23 mouse cellular contexts compared by ENCODE assay signal in the genomic region with DNA sequence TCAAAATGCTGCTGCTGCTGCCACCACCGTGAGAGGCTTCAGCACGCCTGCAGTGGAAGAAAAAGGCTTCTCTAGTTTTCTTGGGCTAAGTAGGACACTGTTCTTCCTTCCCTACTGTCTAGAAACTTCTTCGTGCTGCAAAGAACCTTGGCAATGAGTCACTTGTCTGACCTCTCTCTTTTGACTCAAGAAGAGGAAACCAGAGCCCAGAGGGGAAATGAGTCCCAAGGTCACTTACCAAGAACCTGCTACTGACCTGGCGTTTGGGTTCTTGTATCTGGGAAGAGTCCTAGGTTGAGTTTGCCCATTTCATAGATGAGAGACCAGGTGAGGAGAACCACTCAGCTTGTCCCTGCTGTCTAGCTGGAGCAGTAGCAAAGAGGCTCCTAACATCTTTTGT. TPM values are rescaled to one million over a fixed set of nuclear protein-coding genes. Genes with fewer than 3 reads are reported as not detected.
DNase-seq lines count a peak whose midpoint lies in the region; ATAC-seq and TF ChIP-seq lines count a peak whose summit lies in the region.
"Had no signal": no experiment of that assay in that cellular context is flagged by ENCODE, and none has a peak within 500 bp of the region (broad histone marks: within the 10 kb centered on the region; RNA-seq: fewer than 3 reads in every experiment).

No protein-coding gene starts in this region.

- no peak for ATAC-seq in forebrain, embryonic 12.5 days (ENCODE audit: low FRiP score)
- no peak for ATAC-seq in forebrain, embryonic 11.5 days (replicated peaks; ENCODE audit: low FRiP score)
- ATAC-seq in midbrain, postnatal 0 days (ENCODE audit: low FRiP score): no peak
- ATAC-seq: inflammation-experienced regulatory T-cells, adult 6 months had no signal

- H3K4me2 ChIP-seq in forebrain, embryonic 12.5 days: no peak overlapping the region
- H3K4me2 ChIP-seq in forebrain, embryonic 11.5 days (ENCODE audit: low read depth, low read length, severe bottlenecking): no peak overlapping the region
- H3K4me2 ChIP-seq in midbrain, postnatal 0 days (ENCODE audit: low read depth, low read length, poor library complexity, severe bottlenecking): peak overlapping the region; percentile 87; the same call in 1 of the 2 replicates

- no peak overlapping the region for H3K27ac ChIP-seq in forebrain, embryonic 12.5 days
- no peak overlapping the region for H3K27ac ChIP-seq in forebrain, embryonic 11.5 days (ENCODE audit: low read depth, low read length)
- no peak overlapping the region for H3K27ac ChIP-seq in kidney, adult 2 months (ENCODE audit: insufficient read depth, low read depth, low read length)
- H3K27ac ChIP-seq in midbrain, postnatal 0 days (ENCODE audit: low read depth, low read length): no peak overlapping the region
- H3K27ac ChIP-seq: left cerebral cortex, adult 2 months; stomach, postnatal 0 days had no signal

- no peak for DNase-seq in forebrain, embryonic 11.5 days (ENCODE audit: low spot score)
- peak; percentile 51 for DNase-seq in kidney, adult 2 months
- DNase-seq in kidney, postnatal 36 days: no peak
- DNase-seq in 416B (ENCODE audit: low read depth): peak; percentile 91
- no peak for DNase-seq in midbrain, postnatal 0 days (ENCODE audit: low spot score)
- DNase-seq in layer of hippocampus, adult 8-10 months (ENCODE audit: low spot score in 2 of 2): no peak
- DNase-seq: adrenal gland, postnatal 36 days; cerebellum, adult 18-20 months; cerebellum, postnatal 25 days; embryo, embryonic 11 days; heart, postnatal 36 days; kidney, adult 8-10 months; kidney, postnatal 14 days; left cerebral cortex, postnatal 4 days; liver; lung, adult 18-20 months; right cerebral cortex, adult 18-20 months had no signal

- WGBS in forebrain, embryonic 12.5 days: 90% methylated on average over 4 of the region's 4 CpGs
- WGBS in forebrain, embryonic 11.5 days: 85% methylated on average over 4 of the region's 4 CpGs
- 38% methylated on average over 4 of the region's 4 CpGs for WGBS in kidney, adult 2 months
- WGBS in midbrain, postnatal 0 days: 61% methylated on average over 4 of the region's 4 CpGs

- H3K9me3 ChIP-seq in forebrain, embryonic 12.5 days: no peaks in the 10 kb centered on the region
- H3K9me3 ChIP-seq in forebrain, embryonic 11.5 days (ENCODE audit: control insufficient read depth, low read length): no peaks in the 10 kb centered on the region
- no peaks in the 10 kb centered on the region for H3K9me3 ChIP-seq in midbrain, postnatal 0 days (ENCODE audit: low read length)
- H3K9me3 ChIP-seq: megakaryocyte, embryonic 14.5 days had no signal

- TF ChIP-seq CTCF in kidney, adult 2 months (conservative IDR thresholded peaks at IDR 0.05; ENCODE audit: insufficient read depth, insufficient read length, low read depth, low read length): no peak
- TF ChIP-seq CTCF in midbrain, postnatal 0 days (IDR thresholded peaks at IDR 0.05): no peak

- H3K4me3 ChIP-seq in forebrain, embryonic 12.5 days (replicated peaks): no peak overlapping the region
- no peak overlapping the region for H3K4me3 ChIP-seq in forebrain, embryonic 11.5 days (ENCODE audit: low read depth, low read length)
- no peak overlapping the region for H3K4me3 ChIP-seq in kidney, adult 2 months (ENCODE audit: insufficient read depth, low read depth, low read length)
- H3K4me3 ChIP-seq in midbrain, postnatal 0 days (ENCODE audit: low read depth, low read length): no peak overlapping the region
- H3K4me3 ChIP-seq: left cerebral cortex, adult 2 months; megakaryocyte, embryonic 14.5 days had no signal

- peaks cover 68% of the 10 kb centered on the region for H3K4me1 ChIP-seq in forebrain, embryonic 12.5 days
- peaks cover 21% of the 10 kb centered on the region for H3K4me1 ChIP-seq in forebrain, embryonic 11.5 days (replicated peaks; ENCODE audit: control insufficient read depth, insufficient read depth, low read length)
- H3K4me1 ChIP-seq in kidney, adult 2 months (ENCODE audit: control insufficient read depth, insufficient read depth, low read length): peaks cover 15% of the 10 kb centered on the region; the same call in 1 of the 2 replicates
- peaks cover 39% of the 10 kb centered on the region; the same call in 1 of the 2 replicates for H3K4me1 ChIP-seq in midbrain, postnatal 0 days (ENCODE audit: insufficient read depth, low read length)

- peak overlapping the region; percentile 7; the same call in 1 of the 2 replicates for H3K9ac ChIP-seq in forebrain, embryonic 12.5 days
- no peak overlapping the region for H3K9ac ChIP-seq in forebrain, embryonic 11.5 days (ENCODE audit: low read length)
- no peak overlapping the region for H3K9ac ChIP-seq in midbrain, postnatal 0 days (replicated peaks; ENCODE audit: low read length, poor library complexity, severe bottlenecking)

- H3K36me3 ChIP-seq in forebrain, embryonic 12.5 days (replicated peaks): peaks cover 38% of the 10 kb centered on the region
- H3K36me3 ChIP-seq in forebrain, embryonic 11.5 days (ENCODE audit: control insufficient read depth, insufficient read depth, low read length): peaks cover 2% of the 10 kb centered on the region; the same call in 1 of the 2 replicates
- no peaks in the 10 kb centered on the region for H3K36me3 ChIP-seq in kidney, adult 2 months (ENCODE audit: control insufficient read depth, insufficient read depth, low read length)
- peaks cover 12% of the 10 kb centered on the region for H3K36me3 ChIP-seq in midbrain, postnatal 0 days (ENCODE audit: insufficient read depth, low read length)

- no peak for TF ChIP-seq POLR2A in kidney, adult 2 months (IDR thresholded peaks at IDR 0.05; ENCODE audit: low read depth, low read length)

- H3K27me3 ChIP-seq in forebrain, embryonic 12.5 days: no peaks in the 10 kb centered on the region
- H3K27me3 ChIP-seq in forebrain, embryonic 11.5 days (ENCODE audit: control insufficient read depth, insufficient read depth, low read length): no peaks in the 10 kb centered on the region
- no peaks in the 10 kb centered on the region for H3K27me3 ChIP-seq in kidney, adult 2 months (replicated peaks; ENCODE audit: control insufficient read depth, insufficient read depth, low read length)
- no peaks in the 10 kb centered on the region for H3K27me3 ChIP-seq in midbrain, postnatal 0 days (ENCODE audit: insufficient read depth, low read length)
- H3K27me3 ChIP-seq: CH12.LX; megakaryocyte, embryonic 14.5 days had no signal

RNA-seq across cellular contexts. Expression of gene Rai1, which starts 38.3 kb away (rescaled TPM):
- 34.2 and 35.1 TPM in 2 replicates for polyA plus RNA-seq in forebrain, embryonic 12.5 days (2016; fragmentation: Nextera tagmentation; extraction: Ambion mirVana)
- polyA plus RNA-seq in forebrain, embryonic 11.5 days (2014; fragmentation: Nextera tagmentation; extraction: Ambion mirVana): 28.5 and 36.4 TPM in 2 replicates
- 26.1 and 29.2 TPM in 2 replicates for polyA plus RNA-seq in kidney, adult 2 months (2012; rRNA removed)
- 50.7 and 66.8 TPM in 2 replicates for total RNA-seq in midbrain, postnatal 0 days (2014; rRNA removed)
- 20.1 and 22.0 TPM in 2 replicates for polyA plus RNA-seq in midbrain, postnatal 0 days (2015; fragmentation: Nextera tagmentation; extraction: Ambion mirVana)
- 10 to 100 TPM; 70.5 to 85.6 (median 78.1) TPM for total RNA-seq in layer of hippocampus, adult 8-10 months (2022)

Comparison
In these comparisons a context has a peak if more than half of its experiments do, and no peak if none do; other contexts are left out.
1. DNase-seq: peak in kidney, adult 2 months (single experiment) and 416B (single experiment); none in forebrain, embryonic 11.5 days (single experiment), kidney, postnatal 36 days (0 of 2), midbrain, postnatal 0 days (single experiment) and layer of hippocampus, adult 8-10 months (0 of 2).